Mouse (Mus musculus): ENCODE data around the gene Plppr5. TPM values are rescaled to one million over a fixed set of nuclear protein-coding genes. Genes with fewer than 3 reads are reported as not detected.

The Plppr5 gene
- total RNA-seq, 2 experiments from 2014 or later, result 34.1 to 38.6 TPM

- intact Hi-C loops (cut with DNase I), result loop anchor here (5.0 to 10.0 kb wide), 2 partner anchors 109 to 531 kb away; no protein-coding TSS in a partner anchor
- no peak for DNase-seq (ENCODE audit: low spot score in 2 of 2)
Observed at GRCm38 (mm10) chr3:117686036-117686435, 111.4 kb downstream of the Plppr5 start.

- intact Hi-C loops (cut with DNase I), result loop anchor here (5.0 to 10.0 kb wide), 2 partner anchors 109 to 532 kb away; no protein-coding TSS in a partner anchor
- DNase-seq (ENCODE audit: low spot score in 2 of 2), result peak; percentile 51 to 60
Observed at GRCm38 (mm10) chr3:117686648-117687047, 112.0 kb downstream of the Plppr5 start.

GRCm38 (mm10) chr3:117694736-117695135 lies 120.1 kb downstream of the Plppr5 start:
- intact Hi-C loops (cut with DNase I), result loop anchor here (10.0 kb wide), 1 partner anchor 570 kb away; no protein-coding TSS in a partner anchor
- DNase-seq (ENCODE audit: low spot score in 2 of 2), result no peak

GRCm38 (mm10) chr3:117696350-117696749 lies 121.7 kb downstream of the Plppr5 start:
- no peak for DNase-seq (ENCODE audit: low spot score in 2 of 2)
- intact Hi-C loops (cut with DNase I), result loop anchor here (10.0 kb wide), 1 partner anchor 572 kb away; no protein-coding TSS in a partner anchor

GRCm38 (mm10) chr3:117708788-117709187 lies 134.2 kb downstream of the Plppr5 start:
- intact Hi-C loops (cut with DNase I), result loop anchor here (5.0 kb wide), 1 partner anchor 79 kb away; no protein-coding TSS in a partner anchor

GRCm38 (mm10) chr3:117716534-117717280 lies 142.1 kb downstream of the Plppr5 start:
- intact Hi-C loops (cut with DNase I), result no loop called here
- DNase-seq (ENCODE audit: low spot score in 2 of 2), result peak; percentile 57 to 63

More at GRCm38 (mm10) chr3:117708788-117709187, 134.2 kb downstream of the Plppr5 start:
- DNase-seq (ENCODE audit: low spot score in 2 of 2), result no peak

- DNase-seq (ENCODE audit: low spot score in 2 of 2), result no peak
- intact Hi-C loops (cut with DNase I), result no loop called here
Observed at GRCm38 (mm10) chr3:117723390-117723789, 148.8 kb downstream of the Plppr5 start.

GRCm38 (mm10) chr3:117724521-117724920 lies 149.9 kb downstream of the Plppr5 start:
- intact Hi-C loops (cut with DNase I), result no loop called here
- DNase-seq (ENCODE audit: low spot score in 2 of 2), result no peak

- intact Hi-C loops (cut with DNase I), result no loop called here
- no peak for DNase-seq (ENCODE audit: low spot score in 2 of 2)
Observed at GRCm38 (mm10) chr3:117725501-117725900, 150.9 kb downstream of the Plppr5 start.

GRCm38 (mm10) chr3:117728136-117728535 lies 153.5 kb downstream of the Plppr5 start:
- intact Hi-C loops (cut with DNase I), result no loop called here
- DNase-seq (ENCODE audit: low spot score in 2 of 2), result no peak

- no peak for DNase-seq (ENCODE audit: low spot score in 2 of 2)
Observed at GRCm38 (mm10) chr3:117729121-117730072, 154.8 kb downstream of the Plppr5 start.

GRCm38 (mm10) chr3:117731545-117731944 lies 156.9 kb downstream of the Plppr5 start:
- intact Hi-C loops (cut with DNase I), result no loop called here

More at GRCm38 (mm10) chr3:117729121-117730072, 154.8 kb downstream of the Plppr5 start:
- intact Hi-C loops (cut with DNase I), result no loop called here

GRCm38 (mm10) chr3:117732661-117733060 lies 158.0 kb downstream of the Plppr5 start:
- no peak for DNase-seq (ENCODE audit: low spot score in 2 of 2)
- intact Hi-C loops (cut with DNase I), result no loop called here

More at GRCm38 (mm10) chr3:117731545-117731944, 156.9 kb downstream of the Plppr5 start:
- DNase-seq (ENCODE audit: low spot score in 2 of 2), result no peak

Other genes starting within 250 kb of the Plppr5 start
- 100 to 1,000 TPM; 204 to 210 TPM for gene Plppr4, start 214.0 kb upstream of the Plppr5 start, total RNA-seq (2021)